Mouse (Mus musculus) kidney, adult 11 months (tissue): ENCODE measurements around the gene Sh2d6.
A peak's percentile ranks its signal among the peaks of the same experiment; 100 is the strongest.
"Not testable (repeated sequence)": the region's sequence is repeated elsewhere in the genome, so short reads cannot be mapped to it uniquely, and the experiment has no call there.

Experiments used
- DNase-seq: peaks from one replicate; pipeline ENCODE4 v3.0.0; 2022

Gene Sh2d6

DNA sequence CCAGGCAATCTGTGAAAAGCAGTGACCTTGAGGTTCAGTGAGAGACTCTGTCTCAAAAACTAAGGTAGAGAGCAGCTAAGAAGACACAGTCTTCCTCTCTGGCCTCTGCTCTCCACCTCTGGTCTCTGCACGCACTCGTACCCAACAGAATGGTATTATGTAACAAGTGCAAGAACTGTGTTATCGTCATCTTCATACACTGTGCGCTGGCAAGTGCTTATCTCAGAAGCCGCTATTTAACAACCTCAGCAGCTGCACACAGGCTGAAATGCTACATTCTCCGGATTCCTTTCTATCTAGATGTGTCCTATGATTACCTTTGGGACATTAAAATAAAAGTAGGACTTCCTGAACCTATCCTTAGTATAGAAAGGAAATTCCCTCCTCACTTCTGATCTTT, 28.6 kb downstream of the Sh2d6 start:
- no peak for DNase-seq

DNA sequence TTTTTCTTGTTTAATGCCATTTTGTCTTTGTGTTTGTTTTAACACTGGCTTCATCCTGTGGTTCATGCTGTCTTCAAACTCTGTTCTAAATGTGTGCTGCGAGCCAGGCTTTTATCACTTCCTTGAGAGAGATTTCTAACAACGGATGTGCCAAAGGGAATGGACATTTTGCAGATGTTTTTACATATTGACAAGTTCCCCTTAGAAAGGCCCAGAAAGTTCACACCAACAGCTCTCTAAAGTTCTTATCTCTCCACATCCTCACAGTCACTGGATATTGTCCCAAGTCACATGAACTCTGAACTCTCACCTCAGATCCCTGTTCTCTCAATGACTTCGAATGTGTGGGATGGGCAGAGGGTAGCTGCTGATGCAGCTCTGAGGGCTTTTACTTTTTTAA, 30.4 kb downstream of the Sh2d6 start:
- no peak for DNase-seq

DNA sequence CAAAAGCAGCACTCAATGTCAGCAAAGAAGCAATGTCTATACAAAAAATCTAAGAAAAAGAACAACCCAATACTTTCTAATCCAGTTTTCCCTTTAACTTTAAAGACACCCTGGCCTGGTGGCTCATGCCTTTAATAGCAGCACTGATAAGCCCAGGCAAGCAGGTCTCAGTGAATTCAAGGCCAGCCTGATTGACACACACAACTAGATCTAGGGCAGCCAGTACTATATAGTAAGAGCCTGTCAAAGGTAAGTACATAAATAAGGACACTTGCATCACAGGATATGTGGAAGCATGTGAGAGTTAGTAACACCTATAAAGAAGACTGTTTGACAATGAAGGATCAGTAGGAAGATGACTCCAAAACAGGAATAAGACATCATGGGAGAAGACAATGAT, 32.0 kb downstream of the Sh2d6 start:
- no peak for DNase-seq

DNA sequence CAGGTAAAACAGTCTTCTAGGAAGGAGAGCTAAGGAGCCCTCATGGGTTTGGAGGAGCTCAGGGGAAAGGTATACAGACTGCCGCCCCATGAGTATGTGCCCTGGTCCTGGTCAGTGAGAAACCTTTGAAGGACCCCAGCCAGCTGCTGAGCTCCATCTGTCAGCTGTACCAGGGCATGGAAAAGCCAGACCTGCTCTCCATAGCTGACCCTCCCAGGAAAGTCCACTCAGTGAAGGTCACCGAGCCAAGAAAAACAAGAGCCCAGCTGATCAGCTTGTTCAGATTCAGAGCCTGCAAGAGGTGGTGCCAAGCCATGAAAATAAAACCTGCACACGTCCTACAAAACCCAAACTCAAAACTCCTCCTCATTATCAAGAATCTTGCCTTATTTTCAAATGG, 32.7 kb downstream of the Sh2d6 start:
- DNase-seq: peak; percentile 66

DNA sequence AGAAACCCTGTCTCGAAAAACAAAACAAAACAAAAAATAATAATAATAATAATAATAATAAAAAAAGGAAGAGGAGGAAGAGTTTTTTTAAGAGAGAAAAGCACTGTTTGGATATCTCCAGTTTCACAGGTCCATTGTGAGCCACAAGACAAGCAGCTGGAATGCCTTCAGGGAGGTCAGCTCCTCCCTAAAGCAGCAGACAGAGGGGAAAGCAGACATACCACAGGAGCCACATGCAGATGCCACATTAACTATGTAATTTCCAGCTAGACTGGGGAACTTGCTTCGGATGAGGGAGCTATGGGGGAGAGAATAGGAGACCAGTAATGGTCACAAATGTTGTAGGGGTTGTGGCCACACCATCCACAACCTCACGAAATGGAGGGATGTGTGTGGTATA, 34.2 kb downstream of the Sh2d6 start:
- DNase-seq: no peak

DNA sequence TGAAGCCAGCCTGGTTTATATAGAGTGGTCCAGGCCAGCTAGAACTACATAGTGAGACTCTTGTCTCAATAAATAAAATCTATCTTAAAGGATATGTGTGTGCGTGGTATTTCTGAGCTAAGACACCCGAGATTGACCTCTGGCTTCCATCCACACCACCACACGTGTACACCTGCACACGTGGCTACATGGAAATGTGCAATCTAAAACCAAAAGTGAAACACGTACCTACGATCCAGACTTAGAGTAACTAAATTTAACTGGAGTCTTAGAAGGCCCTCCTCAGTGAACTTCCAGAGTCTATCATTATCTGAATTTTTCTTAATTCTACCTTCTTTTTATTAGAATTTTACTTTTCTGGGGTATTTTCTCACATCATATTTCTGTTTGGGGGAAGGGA, 35.2 kb downstream of the Sh2d6 start:
- DNase-seq: no peak

DNA sequence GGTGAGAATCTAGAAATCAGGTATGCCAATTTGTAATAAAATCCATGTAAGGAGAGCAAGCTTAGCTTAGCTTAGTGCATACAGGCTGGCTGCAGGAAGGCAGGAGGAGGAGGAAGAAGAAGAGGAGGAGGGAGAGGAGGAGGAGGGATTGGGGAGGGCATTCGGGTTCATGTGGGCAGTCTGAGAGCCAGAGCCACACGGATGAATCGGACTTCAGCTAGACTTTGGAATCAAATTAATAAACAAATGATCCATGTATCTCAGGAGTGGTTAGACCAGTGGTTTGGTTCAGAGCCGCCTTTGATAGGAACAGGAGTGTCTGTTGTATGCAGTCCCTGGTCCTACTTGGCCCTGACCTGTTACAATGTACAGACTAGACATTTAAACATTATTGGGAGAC, 36.6 kb downstream of the Sh2d6 start:
- no peak for DNase-seq

DNA sequence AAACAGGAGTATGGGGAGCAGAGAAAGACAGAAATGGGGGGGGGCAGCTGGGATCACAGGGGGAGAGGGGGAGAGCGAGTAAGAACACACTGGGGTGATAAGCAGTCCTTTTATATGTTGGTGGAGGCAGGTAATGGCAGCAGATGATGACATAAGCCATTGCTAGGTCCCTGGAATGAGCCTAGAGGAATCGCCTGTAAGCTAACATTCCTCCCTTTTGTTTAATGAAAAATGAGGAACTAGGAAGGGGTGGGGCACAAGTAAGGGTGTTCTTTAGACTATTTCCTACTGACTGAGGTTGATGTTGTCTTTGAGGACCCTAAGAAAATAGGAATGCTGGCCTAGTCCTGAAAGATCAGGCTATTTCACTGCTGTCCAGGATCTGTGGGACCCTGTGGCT, 39.4 kb downstream of the Sh2d6 start:
- DNase-seq: no peak

DNA sequence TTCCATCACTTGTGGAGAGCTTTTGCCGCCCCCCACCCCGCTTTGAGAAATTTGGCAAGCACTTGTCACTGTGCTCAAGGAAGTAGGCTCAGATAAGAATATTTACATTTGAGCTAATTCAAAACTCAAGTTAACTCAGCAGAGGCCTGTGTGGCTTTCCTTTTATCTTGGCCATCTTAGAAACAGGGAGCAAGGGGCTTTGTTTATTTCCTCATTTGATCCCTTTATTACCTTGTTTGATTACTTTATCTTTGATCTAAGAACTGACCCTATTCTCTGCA, 41.1 kb downstream of the Sh2d6 start:
- no peak for DNase-seq

DNA sequence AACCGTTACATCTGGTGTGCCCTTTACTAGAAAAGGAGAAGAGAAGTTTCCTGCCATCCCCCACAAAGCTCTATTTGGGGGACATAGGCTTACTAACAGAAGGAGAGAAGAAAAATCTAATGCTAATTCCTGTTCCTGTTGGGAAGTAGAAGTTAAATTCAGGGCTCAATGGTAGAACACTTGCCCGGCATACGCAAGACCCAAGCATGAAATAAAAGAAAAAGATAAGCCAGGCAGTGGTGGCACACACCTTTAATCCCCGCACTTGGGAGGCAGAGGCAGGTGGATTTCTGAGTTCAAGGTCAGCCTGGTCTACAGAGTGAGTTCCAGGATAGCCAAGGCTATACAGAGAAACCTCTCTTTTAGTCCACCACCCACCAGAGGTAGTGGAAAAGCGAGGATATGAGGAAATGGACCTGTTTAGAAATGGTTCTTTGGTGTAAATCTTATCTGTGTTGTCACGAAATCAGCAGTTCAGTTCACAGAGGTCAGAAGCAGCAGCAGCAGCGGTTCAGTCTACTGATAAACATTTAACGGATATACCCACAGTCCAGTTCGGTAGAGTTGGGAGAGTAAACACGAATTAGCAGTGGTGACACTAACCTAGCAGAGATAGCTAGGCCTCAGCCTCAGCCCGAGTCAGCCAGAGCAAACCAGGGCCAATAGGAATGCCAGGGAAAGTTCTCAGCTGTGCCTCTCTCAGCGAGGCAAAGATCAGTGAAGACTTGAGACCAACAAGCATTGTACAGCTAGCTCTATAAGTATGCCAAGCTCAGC, 41.7 kb downstream of the Sh2d6 start:
- no peak for DNase-seq

DNA sequence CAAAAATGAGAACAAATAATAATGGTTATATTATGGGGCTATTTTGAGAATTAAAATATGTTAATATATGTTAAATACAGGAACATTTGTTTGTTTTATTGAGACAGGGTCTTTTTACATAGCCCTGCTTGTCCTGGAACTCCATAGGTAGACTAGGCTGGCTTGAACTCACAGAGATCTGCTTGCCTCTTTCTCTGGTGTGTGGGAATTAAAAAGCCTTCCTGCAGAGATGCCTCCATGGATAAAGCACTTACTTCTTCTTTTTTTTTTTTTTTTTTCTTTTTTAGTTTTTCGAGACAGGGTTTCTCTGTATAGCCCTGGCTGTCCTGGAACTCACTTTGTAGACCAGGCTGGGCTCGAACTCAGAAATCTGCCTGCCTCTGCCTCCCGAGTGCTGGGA, 42.8 kb downstream of the Sh2d6 start:
- not testable (repeated sequence) for DNase-seq

DNA sequence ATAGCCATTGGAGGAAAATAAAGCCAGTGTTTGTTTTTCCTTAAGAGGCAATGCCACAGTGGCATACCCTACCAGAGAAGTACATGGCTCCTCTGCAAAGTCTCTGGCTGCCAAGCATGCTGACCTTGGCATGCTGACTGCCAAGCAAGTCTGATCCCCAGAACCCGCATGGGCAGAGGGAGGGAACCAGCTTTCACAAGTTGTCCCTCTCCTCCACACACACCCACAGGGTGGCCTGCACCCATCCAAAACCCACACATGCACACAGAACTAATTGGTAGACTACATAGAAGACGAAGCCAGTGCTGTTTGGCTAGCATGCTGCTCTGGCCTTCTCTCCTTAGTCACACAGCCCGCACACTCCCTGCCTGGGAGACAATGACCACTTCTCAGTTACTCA, 43.9 kb downstream of the Sh2d6 start:
- peak; percentile 78 for DNase-seq

DNA sequence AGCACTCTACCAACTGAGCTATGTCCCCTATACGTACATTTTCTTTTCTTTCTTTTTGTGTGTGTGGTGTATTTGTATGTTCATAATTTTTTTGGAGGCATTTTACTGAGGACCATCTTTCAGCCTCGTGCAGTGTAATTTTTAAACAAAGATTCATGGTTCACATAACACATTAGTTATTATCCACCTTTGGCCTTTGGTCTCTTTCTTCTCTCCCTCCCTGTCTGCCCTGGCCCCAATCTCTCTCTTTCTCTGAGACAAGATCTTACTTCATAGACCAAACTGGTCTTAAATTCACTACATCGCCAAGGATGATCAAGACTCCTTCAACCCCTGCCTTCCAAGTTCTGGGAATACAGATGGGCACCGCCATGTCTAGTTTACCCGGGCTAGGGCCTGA, 44.7 kb downstream of the Sh2d6 start:
- DNase-seq: no peak

DNA sequence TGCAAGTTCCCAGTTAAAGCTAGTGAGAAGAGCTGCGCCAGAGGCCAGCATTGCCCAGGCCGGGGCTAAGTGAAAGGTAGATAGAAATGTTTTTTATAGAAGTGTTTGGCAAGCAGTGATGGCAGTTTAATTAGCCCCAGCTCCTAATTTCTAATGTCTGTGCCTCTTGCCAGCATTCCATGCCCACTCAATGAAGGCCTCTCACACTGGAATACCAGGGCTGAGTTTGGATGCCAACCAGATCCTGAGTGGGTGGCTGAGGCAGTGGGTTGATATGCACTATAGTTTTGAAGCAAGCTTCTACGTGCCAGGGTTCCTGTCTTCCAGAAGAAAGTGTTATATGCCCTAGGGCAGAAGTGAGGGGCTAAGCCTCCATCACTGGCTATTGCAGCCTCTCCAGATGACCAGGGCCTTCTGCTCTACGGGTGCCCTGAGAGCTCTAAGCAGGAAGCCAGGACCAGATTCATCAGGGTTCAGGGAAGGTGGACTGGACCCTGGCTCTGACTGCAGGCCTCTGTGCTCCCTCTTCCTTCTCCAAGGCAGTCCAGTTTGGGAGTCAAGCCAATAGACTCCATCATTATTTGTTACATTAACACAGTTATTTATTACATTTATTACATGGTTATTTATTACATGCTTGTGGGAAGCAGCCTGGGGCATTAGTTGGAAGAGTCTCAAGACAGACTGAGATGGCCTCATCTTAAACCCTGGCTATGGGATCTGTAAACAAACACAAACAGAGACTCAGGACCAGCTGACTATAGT, 46.1 kb downstream of the Sh2d6 start:
- DNase-seq: peak; percentile 38

DNA sequence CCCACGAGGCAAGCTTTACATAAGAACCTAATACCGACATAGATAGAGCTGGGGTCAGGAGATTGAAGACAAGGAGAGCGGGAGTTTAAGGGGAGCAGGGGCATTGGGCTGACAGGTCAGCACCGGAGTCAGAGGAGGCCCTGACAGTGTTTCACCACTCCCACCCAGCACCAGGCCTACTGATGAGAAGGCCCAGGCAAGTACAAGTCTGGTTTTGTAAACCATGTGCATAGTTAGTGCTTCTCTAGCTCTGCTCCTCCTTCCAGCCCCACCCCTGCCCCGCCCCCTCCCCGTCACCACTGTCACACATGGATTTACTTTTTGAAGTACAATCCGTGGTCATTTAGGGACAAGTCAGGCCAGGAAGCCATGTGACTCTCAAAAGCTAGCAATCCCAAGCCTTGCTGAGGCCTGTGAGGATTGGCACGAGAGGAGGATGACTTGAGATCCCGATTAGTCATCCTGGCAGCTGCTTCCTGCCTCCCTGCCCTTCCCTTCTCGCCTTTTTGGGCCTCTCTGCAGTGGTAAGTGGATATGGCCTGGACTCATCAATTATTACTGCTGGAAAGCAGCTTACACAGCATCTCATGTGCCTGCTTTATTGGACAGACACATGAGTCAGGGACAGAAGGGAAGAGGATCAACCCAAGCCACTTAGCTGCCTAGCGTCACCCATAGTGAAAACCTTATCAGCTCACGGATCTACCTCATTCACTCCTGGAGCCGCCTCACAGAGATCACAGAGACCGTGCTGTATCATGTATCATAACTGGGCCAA, 48.1 kb downstream of the Sh2d6 start:
- DNase-seq: peak; percentile 80

DNA sequence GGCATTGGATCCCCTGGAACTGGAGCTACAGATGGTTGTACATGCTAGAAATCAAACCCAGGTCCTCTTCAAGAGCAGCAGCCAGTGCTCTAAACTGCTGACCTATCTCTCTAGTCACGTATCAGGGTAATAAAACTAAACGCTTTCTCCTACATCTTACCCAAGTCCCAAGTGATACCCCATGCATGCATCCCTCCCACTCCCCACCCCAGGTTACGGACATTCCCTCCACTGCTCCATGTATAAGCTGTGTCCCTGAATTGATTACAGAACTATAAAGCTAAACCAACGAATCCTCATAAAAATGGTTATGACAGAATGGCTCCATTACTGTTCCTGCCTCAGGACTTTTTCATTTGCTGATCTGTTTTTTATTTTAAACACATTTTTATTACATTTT, 55.3 kb downstream of the Sh2d6 start:
- no peak for DNase-seq

DNA sequence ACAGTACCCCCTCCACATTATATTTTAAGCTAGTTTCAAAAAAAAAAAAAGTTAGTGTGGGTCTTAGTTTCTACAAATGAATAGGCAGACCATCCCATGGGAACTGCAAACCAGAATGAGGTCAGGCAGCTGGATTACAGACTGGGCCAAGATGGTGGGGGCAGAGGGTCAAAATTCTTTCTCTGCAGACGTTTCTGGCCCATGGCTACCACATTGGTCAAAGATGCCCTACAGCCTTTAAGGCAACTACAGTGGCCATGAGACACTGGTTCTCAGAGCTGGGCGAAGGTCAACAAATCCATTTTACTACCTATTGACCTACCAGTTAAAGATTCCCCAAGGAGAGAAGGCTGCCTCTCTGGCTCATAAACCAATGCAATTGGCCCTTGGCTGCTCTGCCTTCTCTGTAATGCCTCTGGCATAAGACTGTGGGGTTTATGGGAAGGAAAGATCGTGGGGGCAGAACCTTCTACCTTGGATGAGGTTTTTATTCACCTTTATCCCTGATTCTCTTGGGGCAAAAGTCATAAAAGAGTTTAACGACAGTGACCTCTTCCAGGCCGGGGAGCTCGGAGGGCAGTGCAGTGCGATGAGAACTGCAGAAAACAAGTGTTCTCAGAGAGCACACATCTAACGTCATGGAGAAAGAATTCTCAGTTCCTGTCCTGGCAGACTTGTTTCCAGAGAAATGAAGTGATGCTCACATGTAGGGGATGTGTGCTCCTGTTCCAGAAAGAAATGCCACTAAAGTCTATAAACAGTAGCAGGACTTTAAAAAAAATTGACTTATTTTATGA, 55.9 kb downstream of the Sh2d6 start:
- peak; percentile 91 for DNase-seq
